Mouse (Mus musculus): ENCODE results near the gene Tor1a.
"Not testable (repeated sequence)": the region's sequence is repeated elsewhere in the genome, so short reads cannot be mapped to it uniquely, and the experiment has no call there.

The Tor1a gene

GRCm38 (mm10) chr2:30915933-30916332, 51.8 kb downstream of the Tor1a start:
- DNase-seq = not testable (repeated sequence)

- no peak for DNase-seq
These were observed 52.4 kb downstream of the Tor1a start for GRCm38 (mm10) chr2:30915376-30915775.

DNA sequence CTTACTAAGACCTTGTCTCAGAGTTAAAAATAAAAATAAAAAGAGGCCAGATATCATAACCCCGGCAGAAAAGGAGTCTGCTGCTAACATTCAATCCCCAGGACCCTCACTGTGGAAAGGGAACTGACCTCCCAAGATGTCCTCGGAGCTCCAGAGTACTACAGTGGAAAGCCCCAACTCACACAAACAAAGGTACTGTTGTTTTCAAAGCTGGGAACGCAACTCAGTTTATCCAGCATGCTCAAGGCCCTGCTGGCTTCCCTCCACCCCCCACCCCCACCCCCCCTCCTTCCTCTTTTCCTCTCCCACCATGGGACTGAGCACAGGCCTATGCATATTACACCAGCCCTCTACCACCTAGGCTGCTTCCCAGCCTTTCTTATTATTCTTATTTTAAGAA, 52.9 kb downstream of the Tor1a start:
- DNase-seq = no peak

- DNase-seq = no peak
These were observed 54.7 kb downstream of the Tor1a start for GRCm38 (mm10) chr2:30913022-30913421.

DNA sequence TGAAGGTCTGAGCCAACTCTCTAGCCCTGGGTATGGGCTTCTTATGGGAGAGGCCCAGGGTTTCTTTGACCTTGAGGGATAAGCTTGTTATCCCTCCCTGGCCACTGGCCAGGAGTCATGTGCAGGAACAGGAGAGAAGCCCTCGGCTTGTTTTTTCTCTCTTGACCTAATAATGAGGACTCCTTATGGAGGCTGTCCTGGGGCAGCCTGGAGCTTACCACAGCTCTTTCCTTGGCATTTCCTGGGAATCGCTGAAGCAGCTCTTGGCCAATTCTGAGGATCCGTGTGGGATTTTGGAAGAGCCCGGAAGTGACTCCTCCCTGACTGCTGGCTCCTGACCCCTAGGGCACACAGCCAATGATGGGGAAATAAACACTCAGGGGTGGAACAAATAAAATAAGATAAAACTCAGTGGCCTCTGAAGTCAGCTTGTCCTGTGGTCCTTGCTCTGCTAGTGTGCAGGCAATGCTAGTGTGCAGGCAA, 55.4 kb downstream of the Tor1a start:
- peak; percentile 67 for DNase-seq
